Mouse (Mus musculus): ENCODE data around the gene Dnajc3.

- TF ChIP-seq ZNF384 (IDR thresholded peaks at IDR 0.05; ENCODE audit: low read depth, low read length) (no peak), POLR2A (IDR thresholded peaks at IDR 0.05; ENCODE audit: control insufficient read depth in 1 of 2, insufficient read depth in 1 of 2, low read depth in 1 of 2, low read length in 2 of 2, poor library complexity in 1 of 2) (no peak), E2F4 (IDR thresholded peaks at IDR 0.05; ENCODE audit: borderline replicate concordance, low read depth, low read length) (no peak), POLR2AphosphoS5 (IDR thresholded peaks at IDR 0.05; ENCODE audit: borderline replicate concordance, low read depth, low read length) (no peak), CTCF (IDR thresholded peaks at IDR 0.05 in 2 of 3, conservative IDR thresholded peaks at IDR 0.05 in 1 of 3; ENCODE audit: control insufficient read depth in 1 of 3, insufficient read depth in 1 of 3, low read depth in 2 of 3, low read length in 3 of 3, poor library complexity in 1 of 3, severe bottlenecking in 1 of 3) (peak in 1 of 3 experiments; percentile 6; a peak in 1 of 6 replicates), ZC3H11A (IDR thresholded peaks at IDR 0.05; ENCODE audit: low read depth, low read length) (no peak), NELFE (IDR thresholded peaks at IDR 0.05; ENCODE audit: low read depth, low read length) (no peak), POLR2AphosphoS2 (IDR thresholded peaks at IDR 0.05; ENCODE audit: low read length) (no peak)
Measured at GRCm38 (mm10) chr14:118900911-118901310, 36.9 kb upstream of the Dnajc3 start.
